Mouse (Mus musculus): Measurements from ENCODE around the gene Shisal2a. TPM values are rescaled to one million over a fixed set of nuclear protein-coding genes. Genes with fewer than 3 reads are reported as not detected.

Gene Shisal2a
- total RNA-seq, 2 experiments from 2014 or later = not detected

DNA sequence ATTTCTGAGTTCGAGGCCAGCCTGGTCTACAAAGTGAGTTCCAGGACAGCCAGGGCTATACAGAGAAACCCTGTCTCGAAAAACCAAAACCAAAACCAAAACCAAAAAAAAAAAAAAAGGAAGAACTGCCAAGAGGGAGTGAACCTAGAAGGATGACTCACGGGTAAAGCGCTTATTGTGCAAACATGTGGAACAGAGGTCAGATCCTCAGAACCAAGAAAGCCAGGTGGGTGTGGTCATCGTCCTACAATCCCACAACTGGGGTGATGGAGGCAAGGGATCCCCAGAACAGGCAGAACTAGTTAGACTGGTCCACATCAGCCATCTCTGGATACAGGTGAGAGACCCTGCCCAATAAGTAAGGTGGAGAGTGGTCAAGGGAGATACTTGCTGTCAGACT lies 36.0 kb downstream of the Shisal2a start:
- DNase-seq (ENCODE audit: low spot score) = no peak
- intact Hi-C loops (cut with DNase I) = loop anchor here (5.0 kb wide), 1 partner anchor 40 kb away; no protein-coding TSS in a partner anchor

DNA sequence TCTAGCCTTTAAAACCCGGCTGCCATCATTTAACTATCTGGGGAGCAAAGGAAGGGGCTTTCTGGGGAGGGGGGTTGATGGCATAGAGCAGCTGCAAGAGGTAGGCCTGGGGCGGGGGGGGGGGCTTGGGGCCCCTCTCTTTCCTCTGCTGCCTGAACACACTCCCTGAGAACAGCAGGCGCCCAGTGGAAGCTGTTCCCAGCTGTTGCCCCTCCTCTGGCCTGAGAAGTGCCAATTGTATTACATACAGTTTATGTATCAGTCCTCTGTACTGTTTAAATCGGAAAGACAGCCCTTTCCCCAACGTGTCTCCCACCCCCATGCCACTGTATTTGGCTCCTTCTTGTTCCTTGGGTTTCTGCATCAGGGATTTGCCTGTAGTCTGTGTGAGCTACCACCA lies 37.3 kb downstream of the Shisal2a start:
- intact Hi-C loops (cut with DNase I) = loop anchor here (5.0 kb wide), 1 partner anchor 41 kb away; no protein-coding TSS in a partner anchor
- DNase-seq (ENCODE audit: low spot score) = no peak

DNA sequence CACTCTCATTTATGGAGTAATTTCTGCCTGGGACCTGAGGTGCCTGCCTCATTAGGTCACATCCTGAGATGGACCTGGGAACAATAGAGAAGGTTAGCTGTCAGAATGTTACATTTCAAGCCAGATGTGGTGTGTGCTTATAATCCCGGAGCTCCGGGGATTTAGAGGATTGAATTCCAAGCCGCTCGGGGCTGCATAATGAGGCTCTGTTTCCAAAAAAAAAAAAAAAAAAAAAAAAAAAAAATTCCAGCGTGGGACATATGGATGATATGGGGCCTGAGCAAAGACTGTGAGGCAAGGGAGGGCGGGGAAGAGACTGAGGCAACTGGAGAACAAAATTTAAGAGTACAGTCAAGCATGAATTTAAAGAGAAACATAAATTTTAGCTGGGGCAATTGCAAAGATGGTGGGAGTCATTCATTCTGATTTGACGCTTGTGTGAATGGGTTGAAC lies 38.5 kb downstream of the Shisal2a start:
- no peak for DNase-seq (ENCODE audit: low spot score)
- intact Hi-C loops (cut with DNase I) = loop anchor here (5.0 kb wide), 2 partner anchors 43 to 273 kb away; partner anchors contain the start of gene Cc2d1b

DNA sequence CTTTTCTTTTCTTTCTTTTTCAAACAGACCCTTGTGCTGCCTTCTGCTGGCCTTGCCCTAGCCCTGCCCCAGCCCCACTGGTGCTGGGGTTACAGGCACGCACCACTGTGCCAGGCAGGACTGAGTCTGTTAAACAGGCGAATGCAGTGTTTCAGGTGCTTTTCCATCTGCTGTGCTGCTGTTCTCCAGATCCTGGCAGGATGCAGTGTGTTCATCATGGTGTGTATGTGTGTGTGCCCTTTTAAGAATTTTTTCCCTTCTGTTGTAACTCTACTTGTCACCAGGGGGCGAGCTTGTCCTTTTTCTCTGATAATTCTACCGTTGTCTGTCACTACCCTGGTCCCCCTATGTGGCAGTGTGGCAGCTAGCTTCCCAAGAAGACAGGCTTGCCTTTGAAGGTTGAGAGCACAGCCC lies 43.9 kb downstream of the Shisal2a start:
- no peak for DNase-seq (ENCODE audit: low spot score)
- intact Hi-C loops (cut with DNase I) = loop anchor here (2.0 kb wide), 2 partner anchors 122 to 152 kb away; no protein-coding TSS in a partner anchor

DNA sequence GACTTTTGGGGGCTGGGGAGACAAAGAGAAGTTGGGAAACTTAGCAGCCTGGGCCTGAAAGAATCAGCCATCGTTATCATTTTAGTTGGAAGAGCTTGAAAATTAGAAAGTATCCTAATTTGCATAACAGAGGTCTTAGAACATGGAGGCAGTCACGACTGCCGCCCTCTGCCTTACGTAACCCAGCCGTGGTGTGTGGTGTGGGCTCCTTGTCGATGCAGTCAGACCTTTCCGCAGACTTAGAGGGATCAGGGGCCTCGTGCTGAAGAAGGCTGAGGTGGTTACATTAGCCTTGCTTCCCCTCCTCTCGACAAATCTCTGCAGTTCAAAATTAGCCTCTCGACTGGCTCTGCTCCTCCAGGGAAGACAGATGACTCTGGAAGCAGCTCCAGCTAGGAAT lies 44.3 kb downstream of the Shisal2a start:
- intact Hi-C loops (cut with DNase I) = loop anchor here (2.0 kb wide), 2 partner anchors 122 to 152 kb away; no protein-coding TSS in a partner anchor
- no peak for DNase-seq (ENCODE audit: low spot score)

DNA sequence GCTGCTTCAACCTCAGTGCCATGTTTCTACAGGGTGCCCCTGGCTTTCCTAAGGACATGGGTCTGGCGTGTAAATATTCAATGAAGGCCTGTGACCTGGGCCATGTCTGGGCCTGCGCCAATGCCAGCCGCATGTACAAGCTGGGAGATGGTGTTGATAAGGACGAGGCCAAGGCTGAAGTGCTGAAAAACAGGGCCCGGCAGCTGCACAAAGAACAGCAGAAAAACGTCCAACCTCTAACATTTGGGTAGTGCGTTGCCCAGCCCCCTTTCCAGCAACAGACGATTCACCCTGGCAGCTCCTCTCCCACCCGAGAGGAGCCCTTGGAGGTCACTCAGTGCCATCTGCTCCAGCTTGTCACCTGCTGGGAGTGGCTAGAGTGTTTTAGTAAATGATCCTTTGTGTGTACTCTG lies 44.8 kb downstream of the Shisal2a start:
- intact Hi-C loops (cut with DNase I) = loop anchor here (2.0 kb wide), 2 partner anchors 122 to 152 kb away; no protein-coding TSS in a partner anchor
- no peak for DNase-seq (ENCODE audit: low spot score)

DNA sequence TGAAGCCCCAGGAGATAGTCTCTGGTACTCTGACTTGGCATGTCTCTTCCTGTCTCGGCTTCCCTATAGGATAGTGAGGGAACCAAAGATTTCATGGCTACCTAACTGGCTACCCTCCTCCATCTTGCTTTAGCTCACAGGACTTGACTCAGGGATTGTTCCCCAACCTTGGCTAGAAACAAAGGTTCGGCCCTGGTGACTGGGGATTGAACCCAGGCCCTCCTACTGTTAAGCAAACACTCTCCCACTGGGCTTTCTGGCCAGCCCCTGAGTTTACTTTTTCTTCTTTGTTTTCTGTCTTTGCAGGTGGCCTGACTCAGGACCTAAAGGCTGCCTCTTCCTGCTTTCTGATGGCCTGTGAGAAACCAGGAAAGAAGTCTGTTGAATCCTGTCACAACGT lies 45.3 kb downstream of the Shisal2a start:
- intact Hi-C loops (cut with DNase I) = loop anchor here (2.0 kb wide), 2 partner anchors 123 to 153 kb away; no protein-coding TSS in a partner anchor

DNA sequence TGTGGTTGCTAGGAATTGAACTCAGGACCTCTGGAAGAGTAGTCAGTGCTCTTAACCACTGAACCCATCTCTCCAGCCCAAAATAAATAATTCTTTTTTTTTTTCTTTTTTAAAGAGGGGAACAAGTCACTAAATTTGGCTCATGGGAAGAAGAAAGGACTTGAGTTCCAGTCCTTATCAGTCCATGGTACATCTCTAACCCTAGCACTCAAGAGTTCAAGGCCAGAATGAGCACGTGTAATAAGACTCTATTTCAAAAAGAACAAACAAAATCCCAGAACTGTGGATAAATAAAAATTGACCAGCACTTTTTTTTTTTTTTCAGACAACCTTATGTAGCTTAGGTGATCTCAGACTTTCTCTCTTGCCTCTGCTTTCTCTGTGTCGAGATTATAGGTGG lies 46.4 kb downstream of the Shisal2a start:
- DNase-seq (ENCODE audit: low spot score) = no peak
- intact Hi-C loops (cut with DNase I) = no loop called here

More for the DNA sequence above, 45.3 kb downstream of the Shisal2a start:
- no peak for DNase-seq (ENCODE audit: low spot score)

DNA sequence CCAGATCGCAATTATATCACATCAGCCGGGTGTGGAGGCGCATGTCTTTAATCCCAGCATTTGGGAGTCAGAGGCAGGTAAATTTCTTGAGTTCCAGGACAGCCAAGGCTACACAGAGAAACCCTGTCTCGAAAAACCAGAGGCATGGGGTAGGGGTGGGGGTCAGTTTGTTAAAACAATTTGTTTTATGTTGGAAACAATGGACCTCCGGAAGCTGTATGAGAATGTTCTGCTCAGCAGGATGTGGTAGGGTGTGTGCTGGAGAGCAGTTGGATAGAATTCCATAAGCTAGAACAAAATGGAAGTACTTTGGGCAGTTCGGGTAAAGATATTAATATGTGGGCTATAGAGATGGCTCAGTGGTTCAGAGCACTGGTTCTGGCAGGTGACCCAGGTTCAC lies 47.7 kb downstream of the Shisal2a start:
- DNase-seq (ENCODE audit: low spot score) = no peak

DNA sequence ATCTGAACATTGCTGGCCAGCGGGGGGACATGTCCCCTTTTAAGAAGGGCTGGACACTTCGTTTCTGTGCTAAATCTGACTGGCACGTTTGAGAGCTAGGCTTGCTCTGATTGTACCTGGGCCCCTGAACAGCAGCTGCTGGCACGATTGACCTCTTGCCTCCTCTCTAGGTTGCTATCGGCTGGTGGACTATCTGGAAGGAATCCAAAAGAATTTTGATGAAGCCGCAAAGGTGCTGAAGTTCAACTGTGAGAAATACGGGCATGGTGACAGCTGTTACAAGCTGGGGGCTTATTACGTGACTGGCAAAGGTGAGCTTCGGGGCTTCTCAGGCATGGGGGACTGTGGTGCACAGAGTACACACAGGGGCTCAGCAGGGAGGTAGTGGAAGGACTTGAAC lies 51.1 kb downstream of the Shisal2a start:
- intact Hi-C loops (cut with DNase I) = no loop called here
- DNase-seq (ENCODE audit: low spot score) = no peak

More for the DNA sequence above, 47.7 kb downstream of the Shisal2a start:
- intact Hi-C loops (cut with DNase I) = no loop called here

DNA sequence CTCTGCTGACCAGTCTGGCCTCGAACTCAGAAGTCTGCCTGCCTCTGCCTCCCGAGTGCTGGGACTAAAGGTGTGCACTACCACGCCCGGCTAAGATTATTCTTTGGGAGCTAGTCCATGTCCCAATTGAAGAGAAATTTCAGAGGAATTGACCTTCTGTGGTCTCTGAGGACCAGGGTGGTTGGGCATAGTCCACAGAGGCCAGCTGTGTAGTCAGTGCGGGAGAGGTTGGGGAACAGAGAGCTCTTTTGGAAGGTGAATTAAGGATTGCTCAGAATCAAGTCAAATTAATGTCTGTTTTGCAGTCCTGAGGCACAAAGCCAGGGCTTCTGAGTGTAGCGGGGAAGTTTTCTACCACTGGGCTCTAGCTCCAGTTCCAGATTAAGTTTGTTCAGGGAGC lies 53.3 kb downstream of the Shisal2a start:
- intact Hi-C loops (cut with DNase I) = loop anchor here (10.0 kb wide), 1 partner anchor 405 kb away; the partner anchor contains the start of gene Cpt2

DNA sequence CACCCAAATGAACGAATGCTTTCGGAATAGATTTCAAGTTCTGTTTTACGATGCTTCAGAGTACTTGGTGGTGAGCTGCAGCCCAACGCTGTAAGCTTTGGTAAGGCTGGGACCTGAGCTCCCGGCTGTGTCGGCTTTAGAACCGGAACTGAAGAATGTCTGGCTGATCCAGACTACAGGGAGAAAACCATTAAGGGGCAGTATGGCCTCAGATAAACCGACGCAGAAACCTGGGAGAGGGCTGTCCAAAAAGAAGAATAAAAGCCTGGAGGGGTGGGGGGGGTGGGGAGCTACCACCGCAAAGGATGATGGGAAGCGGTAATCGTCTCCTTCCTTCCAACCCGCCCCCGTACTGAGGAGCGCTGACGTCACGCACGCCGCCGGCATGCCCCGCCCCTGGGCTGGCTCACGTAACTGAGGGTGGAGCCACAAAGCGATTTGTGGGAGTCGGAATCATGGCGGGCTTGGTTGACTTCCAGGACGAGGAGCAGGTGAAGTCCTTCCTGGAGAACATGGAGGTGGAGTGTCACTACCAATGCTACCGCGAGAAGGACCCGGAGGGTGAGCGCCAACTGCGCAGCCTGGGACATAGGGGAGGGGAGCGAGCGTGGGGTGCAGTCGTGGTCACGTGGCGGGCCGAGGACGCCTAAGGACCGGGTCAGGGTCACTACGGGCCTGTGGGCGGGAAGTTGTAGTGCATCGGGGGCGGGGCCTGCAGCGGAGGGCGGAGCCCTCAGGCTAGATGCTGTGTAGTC lies 55.2 kb downstream of the Shisal2a start, which contains the start of gene Coa7:
TSS of gene Coa7 (plus strand) at position 411 of the 755 bp plus-strand sequence.
- DNase-seq (ENCODE audit: low spot score) = peak; percentile 92
- intact Hi-C loops (cut with DNase I) = loop anchor here (10.0 kb wide), 1 partner anchor 403 kb away; the partner anchor contains the start of gene Cpt2

More for the DNA sequence above, 53.3 kb downstream of the Shisal2a start:
- DNase-seq (ENCODE audit: low spot score) = no peak

DNA sequence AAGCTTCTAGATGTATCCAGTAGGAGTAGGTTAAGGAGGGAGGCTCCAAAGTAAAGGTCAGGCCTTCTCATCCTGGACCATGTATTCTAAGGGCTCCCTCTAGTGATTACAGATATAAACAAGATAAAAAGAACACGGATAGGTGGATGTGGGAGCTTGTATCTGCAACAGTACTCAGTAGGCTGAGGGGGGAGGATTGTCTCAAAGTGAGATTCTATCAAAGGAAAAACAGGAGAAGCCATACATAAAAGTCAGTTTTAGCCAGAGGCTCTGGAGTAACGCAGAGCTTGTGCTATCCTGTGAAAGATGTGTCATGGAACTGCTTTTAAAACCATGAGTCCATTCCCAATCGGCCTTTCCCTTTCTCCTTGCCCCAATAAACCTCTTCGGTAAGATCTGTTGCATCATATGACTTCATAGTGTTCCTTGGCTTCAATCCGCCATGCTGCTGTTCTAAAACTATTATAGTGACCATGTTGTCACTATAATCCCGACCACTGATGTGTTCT lies 56.0 kb downstream of the Shisal2a start:
- no peak for DNase-seq (ENCODE audit: low spot score)
- intact Hi-C loops (cut with DNase I) = loop anchor here (10.0 kb wide), 1 partner anchor 402 kb away; the partner anchor contains the start of gene Cpt2

DNA sequence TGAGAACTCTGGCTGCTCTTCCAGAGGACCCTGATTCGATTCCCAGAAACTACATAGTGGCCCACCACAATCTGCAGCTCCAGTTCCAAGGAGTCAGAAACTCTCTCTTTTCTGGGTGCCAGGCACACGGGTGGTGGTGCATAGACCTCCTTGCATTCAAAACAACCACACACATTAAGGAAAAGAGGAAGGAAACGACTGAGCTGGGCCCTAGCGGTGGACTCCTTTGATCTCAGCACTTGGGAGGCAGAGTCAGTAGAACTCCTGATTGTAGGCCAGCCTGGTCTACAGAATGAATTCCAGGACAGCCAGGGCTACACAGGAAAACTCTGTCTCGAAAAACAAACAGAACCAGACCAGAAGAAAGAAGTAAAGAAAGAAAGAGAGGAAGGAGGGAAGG lies 59.6 kb downstream of the Shisal2a start:
- intact Hi-C loops (cut with DNase I) = loop anchor here (2.0 to 10.0 kb wide), 3 partner anchors 21 to 399 kb away; partner anchors contain the start of gene Cpt2

DNA sequence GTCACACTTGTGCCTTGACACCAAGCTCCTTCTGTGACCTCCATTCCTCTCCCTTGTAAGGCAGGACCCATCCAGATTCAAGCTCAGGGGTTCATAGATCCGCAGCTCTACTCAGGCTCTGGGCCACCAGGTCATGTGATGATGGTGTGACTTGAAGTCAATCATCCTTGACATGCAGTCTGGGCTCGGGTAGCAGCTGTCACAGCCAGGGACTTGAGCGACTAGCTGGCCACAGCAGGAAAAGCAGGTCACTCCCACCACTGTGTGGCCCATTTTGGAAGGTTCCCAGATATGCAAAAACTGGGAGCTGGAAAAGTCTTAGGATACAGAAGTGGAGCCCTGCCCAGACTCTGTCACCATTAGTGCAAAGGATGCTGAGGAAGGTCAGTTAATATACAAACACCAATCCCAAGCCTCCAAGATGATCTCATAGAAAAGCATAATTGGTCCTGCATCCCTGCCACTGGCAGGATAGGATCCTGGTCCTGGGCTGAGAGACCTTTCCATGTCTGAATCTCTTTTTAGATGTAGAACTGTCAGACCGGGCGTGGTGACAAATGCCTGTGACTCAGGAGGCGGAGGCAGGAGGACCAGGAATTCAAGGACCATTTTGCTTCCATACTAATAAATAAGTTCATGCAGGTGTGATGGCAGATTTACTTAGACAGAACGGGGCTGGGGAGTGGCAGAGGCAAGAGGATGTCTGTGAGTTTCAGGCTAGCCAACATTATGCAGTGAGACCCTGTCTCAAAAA lies 62.3 kb downstream of the Shisal2a start:
- no peak for DNase-seq (ENCODE audit: low spot score)
- intact Hi-C loops (cut with DNase I) = loop anchor here (5.0 to 10.0 kb wide), 2 partner anchors 69 to 396 kb away; partner anchors contain the start of gene Cpt2

More for the DNA sequence above, 59.6 kb downstream of the Shisal2a start:
- DNase-seq (ENCODE audit: low spot score) = no peak

DNA sequence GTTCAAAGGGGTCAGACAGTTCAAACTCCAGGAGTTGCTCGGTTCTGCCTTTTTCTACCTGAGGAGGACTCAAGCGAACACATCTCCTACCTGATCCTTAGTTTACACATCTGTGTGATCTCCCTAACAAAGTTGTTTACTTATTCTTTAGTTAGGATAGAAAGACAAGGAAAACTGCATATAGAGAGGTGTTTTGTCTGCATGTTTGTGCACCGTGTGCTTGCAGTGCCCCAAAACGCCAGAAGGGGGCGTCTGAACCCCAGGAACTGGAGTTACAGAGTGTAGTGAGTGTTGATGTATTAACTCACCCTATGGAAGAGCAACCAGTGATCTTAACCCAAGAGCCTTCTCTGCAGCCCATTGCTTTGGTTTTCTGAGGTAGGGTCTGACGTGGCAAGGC lies 63.4 kb downstream of the Shisal2a start:
- no peak for DNase-seq (ENCODE audit: low spot score)
- intact Hi-C loops (cut with DNase I) = loop anchor here (5.0 to 10.0 kb wide), 3 partner anchors 67 to 395 kb away; partner anchors contain the start of genes Cpt2 and Echdc2

DNA sequence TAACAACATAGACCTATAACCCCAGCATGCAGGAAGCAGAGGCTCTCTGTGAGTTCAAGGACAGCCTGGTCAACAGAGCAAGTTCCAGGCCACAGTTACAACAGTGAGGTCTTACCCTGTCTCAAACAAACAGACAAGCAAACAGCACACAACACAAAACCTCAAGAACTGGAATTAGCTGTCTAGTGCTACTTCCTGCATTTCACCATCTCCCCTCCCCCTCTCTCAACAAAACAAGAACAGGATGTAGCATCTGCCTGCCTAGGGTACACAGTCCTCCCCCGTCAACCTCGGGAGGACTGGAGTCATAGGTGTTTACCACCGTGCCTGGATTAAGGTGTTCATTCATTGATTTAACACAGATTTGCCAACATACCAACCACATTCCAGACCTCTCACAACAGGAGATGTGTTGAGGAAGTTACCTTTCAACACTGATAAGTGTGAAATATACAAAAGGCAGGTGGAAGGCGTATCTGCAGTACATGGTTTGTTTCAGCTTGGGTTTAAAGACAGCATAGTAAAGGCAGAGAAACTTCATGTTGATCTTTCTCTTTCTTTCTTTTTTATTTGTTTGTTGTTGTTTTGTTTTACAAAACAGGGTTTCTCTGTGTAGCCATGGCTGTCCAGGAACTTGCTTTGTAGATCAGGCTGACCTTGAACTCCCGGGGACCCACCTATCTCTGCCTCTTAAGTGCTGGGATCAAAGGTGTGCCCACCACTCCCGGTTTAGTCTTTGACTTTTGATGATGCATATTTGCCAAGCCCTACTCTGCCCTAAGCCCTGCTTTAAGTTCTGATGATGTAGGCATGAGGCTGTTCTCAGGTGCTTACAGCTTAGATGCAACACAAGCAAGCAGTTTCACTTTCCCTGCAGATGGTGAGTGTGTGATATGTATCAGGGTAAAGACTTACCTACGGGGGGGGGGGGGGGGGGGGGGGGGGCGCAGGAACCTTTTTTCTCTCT lies 64.2 kb downstream of the Shisal2a start:
- DNase-seq (ENCODE audit: low spot score) = no peak
- intact Hi-C loops (cut with DNase I) = loop anchor here (5.0 kb wide), 1 partner anchor 152 kb away; the partner anchor contains the start of gene Echdc2
